Mouse (Mus musculus): ENCODE data around the gene Ace3. TPM values are rescaled to one million over a fixed set of nuclear protein-coding genes. Genes with fewer than 3 reads are reported as not detected.

Gene Ace3
- polyA plus RNA-seq, 1 experiment from 2014 or later = not detected

DNA sequence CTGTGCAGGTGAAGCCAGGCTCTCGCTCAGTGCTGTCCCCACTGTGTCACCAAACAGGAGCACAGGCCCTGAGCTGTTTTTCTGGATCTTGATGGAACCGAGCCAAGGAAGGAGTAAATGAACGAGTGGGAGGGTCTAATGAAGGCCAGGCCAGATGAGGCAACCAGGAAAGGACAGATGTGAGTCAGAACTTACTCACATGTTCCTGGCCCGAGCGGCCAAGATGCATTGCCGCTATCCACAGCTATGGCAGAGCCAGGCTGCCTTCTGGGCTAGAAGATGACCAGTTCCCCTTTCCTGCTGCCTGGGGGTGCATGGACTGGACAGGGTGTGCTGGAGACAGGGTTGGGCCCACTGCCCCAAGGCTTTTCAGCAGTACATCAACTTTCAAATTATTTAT is 41.1 kb upstream of the Ace3 start:
- Histone ChIP-seq H3K4me3 (ENCODE audit: low read depth, low read length) (no peak overlapping the region), H3K9me3 (ENCODE audit: control insufficient read depth, low read length) (no peaks in the 10 kb centered on the region), H3K4me1 (replicated peaks; ENCODE audit: control insufficient read depth, insufficient read depth, low read length) (no peaks in the 10 kb centered on the region), H3K4me2 (replicated peaks; ENCODE audit: low read depth, low read length) (no peak overlapping the region), H3K9ac (ENCODE audit: low read depth, low read length) (no peak overlapping the region), H3K27ac (ENCODE audit: low read depth, low read length) (no peak overlapping the region), H3K27me3 (ENCODE audit: control insufficient read depth, insufficient read depth, low read length) (no peaks in the 10 kb centered on the region), H3K36me3 (ENCODE audit: control insufficient read depth, insufficient read depth, low read length) (no peaks in the 10 kb centered on the region)
- 85% methylated on average over 6 of the region's 6 CpGs for WGBS
- ATAC-seq (ENCODE audit: low FRiP score) (no peak), DNase-seq (ENCODE audit: low spot score) (no peak)

DNA sequence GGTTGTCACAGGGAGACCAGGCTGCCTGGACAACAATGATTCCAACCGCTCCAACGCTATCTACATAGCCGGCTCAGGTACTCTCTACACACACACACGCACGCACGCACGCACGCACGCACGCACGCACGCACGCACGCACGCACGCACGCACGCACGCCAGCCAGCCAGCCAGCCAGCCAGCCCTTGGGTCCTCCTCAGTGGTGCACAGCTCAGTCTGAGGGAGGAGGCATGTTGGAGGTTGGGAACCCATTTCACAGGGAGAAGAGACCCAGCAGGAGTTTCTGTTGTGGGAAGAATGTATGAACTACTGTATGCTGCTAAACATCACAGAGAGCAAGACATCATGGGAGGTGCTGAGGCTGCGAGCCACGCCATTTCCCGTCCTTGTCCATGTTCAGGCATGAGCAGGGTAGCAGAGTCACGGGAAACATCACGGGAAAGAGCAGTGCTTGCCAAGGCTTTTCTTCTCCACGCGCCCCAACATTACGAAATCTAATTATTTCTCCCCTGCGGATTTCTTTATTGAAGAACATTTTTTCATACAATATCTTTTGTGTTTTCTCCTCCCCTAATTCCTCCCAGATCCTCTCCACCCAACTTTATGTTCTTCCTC is 38.6 kb upstream of the Ace3 start:
- 90% methylated on average over 28 of the region's 28 CpGs for WGBS
- no peak for DNase-seq (ENCODE audit: low spot score)
- Histone ChIP-seq H3K9ac (ENCODE audit: low read depth, low read length) (no peak overlapping the region), H3K27ac (ENCODE audit: low read depth, low read length) (no peak overlapping the region), H3K4me2 (replicated peaks; ENCODE audit: low read depth, low read length) (no peak overlapping the region), H3K4me1 (replicated peaks; ENCODE audit: control insufficient read depth, insufficient read depth, low read length) (no peaks in the 10 kb centered on the region), H3K9me3 (ENCODE audit: control insufficient read depth, low read length) (no peaks in the 10 kb centered on the region), H3K4me3 (ENCODE audit: low read depth, low read length) (no peak overlapping the region), H3K27me3 (ENCODE audit: control insufficient read depth, insufficient read depth, low read length) (no peaks in the 10 kb centered on the region), H3K36me3 (ENCODE audit: control insufficient read depth, insufficient read depth, low read length) (no peaks in the 10 kb centered on the region)
- no peak for ATAC-seq (ENCODE audit: low FRiP score)

DNA sequence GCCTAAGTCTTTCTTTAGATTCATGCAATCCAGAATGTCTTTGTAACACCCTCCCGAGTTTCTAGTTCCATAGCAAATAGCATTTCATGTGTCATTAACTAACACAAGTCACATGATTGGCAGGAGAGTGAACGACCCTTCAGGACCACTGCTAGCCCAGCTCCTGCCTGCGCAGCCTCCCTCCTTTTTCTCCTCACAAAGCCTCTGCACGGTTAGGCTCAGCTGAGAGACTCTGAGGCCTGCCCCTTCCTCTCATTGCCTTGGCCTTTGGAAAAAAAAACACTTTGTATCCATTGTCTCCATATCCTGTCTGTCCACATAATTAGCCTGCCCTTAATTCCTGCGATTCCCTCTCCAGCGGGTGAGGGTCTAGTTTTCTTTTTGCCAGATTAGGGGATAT is 37.0 kb upstream of the Ace3 start:
- no peak overlapping the region for H3K9ac ChIP-seq (ENCODE audit: low read depth, low read length)
- 53% methylated on average over 6 of the region's 6 CpGs for WGBS
- no peak for DNase-seq (ENCODE audit: low spot score)

GRCm38 (mm10) chr11:105958566-105958965 is 35.9 kb upstream of the Ace3 start:
- Histone ChIP-seq H3K27ac (ENCODE audit: low read depth, low read length) (no peak overlapping the region), H3K4me1 (replicated peaks; ENCODE audit: control insufficient read depth, insufficient read depth, low read length) (no peaks in the 10 kb centered on the region), H3K4me3 (ENCODE audit: low read depth, low read length) (no peak overlapping the region), H3K4me2 (replicated peaks; ENCODE audit: low read depth, low read length) (no peak overlapping the region), H3K36me3 (ENCODE audit: control insufficient read depth, insufficient read depth, low read length) (no peaks in the 10 kb centered on the region), H3K9me3 (ENCODE audit: control insufficient read depth, low read length) (no peaks in the 10 kb centered on the region), H3K27me3 (ENCODE audit: control insufficient read depth, insufficient read depth, low read length) (no peaks in the 10 kb centered on the region), H3K9ac (ENCODE audit: low read depth, low read length) (no peak overlapping the region)
- ATAC-seq (ENCODE audit: low FRiP score) (no peak), DNase-seq (ENCODE audit: low spot score) (no peak)
- 70% methylated on average over 1 of the region's 1 CpGs for WGBS

More for the DNA sequence above, 37.0 kb upstream of the Ace3 start:
- ATAC-seq (ENCODE audit: low FRiP score) = no peak
- no peaks in the 10 kb centered on the region for H3K36me3 ChIP-seq (ENCODE audit: control insufficient read depth, insufficient read depth, low read length)
- H3K4me2 ChIP-seq (replicated peaks; ENCODE audit: low read depth, low read length) = no peak overlapping the region
- H3K4me1 ChIP-seq (replicated peaks; ENCODE audit: control insufficient read depth, insufficient read depth, low read length) = no peaks in the 10 kb centered on the region
- H3K9me3 ChIP-seq (ENCODE audit: control insufficient read depth, low read length) = no peaks in the 10 kb centered on the region
- no peak overlapping the region for H3K4me3 ChIP-seq (ENCODE audit: low read depth, low read length)
- H3K27ac ChIP-seq (ENCODE audit: low read depth, low read length) = no peak overlapping the region
- no peaks in the 10 kb centered on the region for H3K27me3 ChIP-seq (ENCODE audit: control insufficient read depth, insufficient read depth, low read length)

DNA sequence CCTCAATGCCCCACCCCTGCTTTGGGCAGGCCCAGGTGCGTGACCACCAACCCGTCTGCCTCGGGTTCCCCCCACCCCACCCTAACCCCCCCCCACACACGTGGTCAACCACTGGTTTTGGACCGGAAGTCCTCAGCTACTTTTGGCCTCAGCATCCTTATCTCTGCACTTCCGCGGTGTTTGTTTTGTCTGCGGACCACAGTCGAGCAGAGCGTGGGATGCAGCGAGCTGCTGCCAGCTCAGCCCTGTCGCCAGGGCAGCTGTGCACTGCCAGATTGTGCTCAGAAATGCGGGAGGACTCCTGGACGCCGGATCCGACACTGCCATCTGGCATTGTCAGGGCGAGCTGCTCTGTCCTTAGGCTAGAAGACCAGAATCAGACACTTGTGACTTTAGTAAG is 35.1 kb upstream of the Ace3 start:
- no peak for DNase-seq (ENCODE audit: low spot score)
- Histone ChIP-seq H3K27ac (ENCODE audit: low read depth, low read length) (no peak overlapping the region), H3K36me3 (ENCODE audit: control insufficient read depth, insufficient read depth, low read length) (no peaks in the 10 kb centered on the region), H3K9ac (ENCODE audit: low read depth, low read length) (no peak overlapping the region), H3K9me3 (ENCODE audit: control insufficient read depth, low read length) (no peaks in the 10 kb centered on the region), H3K27me3 (ENCODE audit: control insufficient read depth, insufficient read depth, low read length) (no peaks in the 10 kb centered on the region), H3K4me1 (replicated peaks; ENCODE audit: control insufficient read depth, insufficient read depth, low read length) (no peaks in the 10 kb centered on the region), H3K4me3 (ENCODE audit: low read depth, low read length) (no peak overlapping the region), H3K4me2 (replicated peaks; ENCODE audit: low read depth, low read length) (no peak overlapping the region)
- no peak for ATAC-seq (ENCODE audit: low FRiP score)
- WGBS = 55% methylated on average over 17 of the region's 17 CpGs

DNA sequence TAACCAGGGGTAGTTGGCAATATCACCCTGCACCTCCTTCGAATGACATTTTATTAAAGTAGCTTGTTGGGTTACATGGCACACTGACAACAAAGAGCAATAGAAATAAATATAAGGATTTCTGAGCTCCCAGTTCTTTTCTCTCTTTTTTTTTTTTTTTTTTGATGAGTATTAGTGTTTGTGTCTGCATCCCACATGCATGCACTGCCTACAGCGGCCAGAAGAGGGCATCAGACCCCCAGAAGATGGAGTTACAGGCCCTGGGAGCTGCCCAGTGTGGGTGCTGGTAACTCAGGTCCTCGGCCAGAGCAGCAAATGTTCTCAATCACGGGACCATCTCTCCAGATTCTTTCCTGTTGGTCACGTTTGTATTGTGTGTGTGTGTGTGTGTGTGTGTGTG is 29.8 kb upstream of the Ace3 start:
- WGBS = 65% methylated on average over 5 of the region's 5 CpGs
- Histone ChIP-seq H3K36me3 (ENCODE audit: control insufficient read depth, insufficient read depth, low read length) (no peaks in the 10 kb centered on the region), H3K4me2 (replicated peaks; ENCODE audit: low read depth, low read length) (no peak overlapping the region), H3K4me3 (ENCODE audit: low read depth, low read length) (no peak overlapping the region), H3K27ac (ENCODE audit: low read depth, low read length) (no peak overlapping the region), H3K9me3 (ENCODE audit: control insufficient read depth, low read length) (no peaks in the 10 kb centered on the region), H3K4me1 (replicated peaks; ENCODE audit: control insufficient read depth, insufficient read depth, low read length) (peaks cover 6% of the 10 kb centered on the region), H3K9ac (ENCODE audit: low read depth, low read length) (no peak overlapping the region), H3K27me3 (ENCODE audit: control insufficient read depth, insufficient read depth, low read length) (peaks cover 25% of the 10 kb centered on the region)
- peak; percentile 25 for DNase-seq (ENCODE audit: low spot score)
- ATAC-seq (ENCODE audit: low FRiP score) = no peak

- Histone ChIP-seq H3K9me3 (ENCODE audit: control insufficient read depth, low read length) (no peaks in the 10 kb centered on the region), H3K4me3 (ENCODE audit: low read depth, low read length) (no peak overlapping the region), H3K36me3 (ENCODE audit: control insufficient read depth, insufficient read depth, low read length) (no peaks in the 10 kb centered on the region), H3K27me3 (ENCODE audit: control insufficient read depth, insufficient read depth, low read length) (peaks cover 25% of the 10 kb centered on the region), H3K4me1 (replicated peaks; ENCODE audit: control insufficient read depth, insufficient read depth, low read length) (peaks cover 6% of the 10 kb centered on the region), H3K27ac (ENCODE audit: low read depth, low read length) (no peak overlapping the region), H3K9ac (ENCODE audit: low read depth, low read length) (no peak overlapping the region), H3K4me2 (replicated peaks; ENCODE audit: low read depth, low read length) (no peak overlapping the region)
- DNase-seq (ENCODE audit: low spot score) (no peak), ATAC-seq (ENCODE audit: low FRiP score) (no peak)
- 74% methylated on average over 4 of the region's 4 CpGs for WGBS
Measured at GRCm38 (mm10) chr11:105966288-105966687, 28.2 kb upstream of the Ace3 start.

DNA sequence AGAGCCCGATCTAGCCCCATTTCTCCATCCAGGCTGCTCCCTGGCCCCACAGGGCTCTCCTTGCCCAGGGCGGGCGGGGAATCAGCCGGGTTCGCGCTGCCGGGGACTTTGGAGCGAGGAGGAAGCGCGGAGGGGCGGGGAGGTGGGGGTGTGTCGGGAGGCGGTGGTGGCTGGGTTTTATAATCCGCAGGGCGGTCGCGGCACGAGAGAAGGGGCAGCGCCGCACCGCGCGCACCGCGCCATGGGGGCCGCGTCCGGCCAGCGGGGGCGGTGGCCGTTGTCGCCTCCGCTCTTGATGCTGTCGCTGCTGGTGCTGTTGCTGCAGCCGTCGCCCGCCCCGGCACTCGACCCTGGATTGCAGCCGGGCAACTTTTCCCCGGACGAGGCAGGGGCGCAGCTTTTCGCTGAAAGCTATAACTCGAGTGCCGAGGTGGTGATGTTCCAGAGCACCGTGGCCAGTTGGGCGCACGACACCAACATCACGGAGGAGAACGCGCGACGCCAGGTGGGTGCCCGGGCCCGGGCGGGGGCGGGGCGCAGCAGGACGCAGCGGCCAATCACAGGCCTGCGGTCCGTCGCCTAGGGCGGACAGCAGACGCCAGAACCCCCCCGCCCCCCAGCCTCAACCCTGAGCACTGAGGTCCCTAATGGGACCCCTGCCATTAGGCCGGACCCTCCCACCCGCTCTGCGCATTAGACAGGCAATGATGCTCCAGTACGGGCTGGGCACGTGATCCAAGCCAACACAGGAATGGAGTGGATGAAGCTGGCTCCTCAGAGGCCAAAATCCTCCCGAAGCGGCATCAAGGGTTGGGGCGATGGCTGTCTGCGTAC is 26.5 kb upstream of the Ace3 start, which contains the start of gene Ace:
TSS of gene Ace (plus strand) at position 205 of the 834 bp plus-strand sequence.
- peak within 1 kb of the TSS; percentile 55 for H3K9ac ChIP-seq (ENCODE audit: low read depth, low read length)
- H3K36me3 ChIP-seq (ENCODE audit: control insufficient read depth, insufficient read depth, low read length) = no peaks in the 10 kb centered on the region
- H3K27ac ChIP-seq (ENCODE audit: low read depth, low read length) = no peak within 1 kb of the TSS
- peaks cover 6% of the 10 kb centered on the region for H3K4me1 ChIP-seq (replicated peaks; ENCODE audit: control insufficient read depth, insufficient read depth, low read length)
- H3K4me2 ChIP-seq (replicated peaks; ENCODE audit: low read depth, low read length) = peak within 1 kb of the TSS; percentile 99
- DNase-seq (ENCODE audit: low spot score) (peak; percentile 59), ATAC-seq (ENCODE audit: low FRiP score) (peak; percentile 81)
- peak within 1 kb of the TSS; percentile 54 for H3K4me3 ChIP-seq (ENCODE audit: low read depth, low read length)
- WGBS = under 1% methylated on average over 60 of the region's 76 CpGs
- no peaks in the 10 kb centered on the region for H3K9me3 ChIP-seq (ENCODE audit: control insufficient read depth, low read length)
- peaks cover 25% of the 10 kb centered on the region for H3K27me3 ChIP-seq (ENCODE audit: control insufficient read depth, insufficient read depth, low read length)

GRCm38 (mm10) chr11:105968948-105969347 is 25.5 kb upstream of the Ace3 start:
- Histone ChIP-seq H3K9me3 (ENCODE audit: control insufficient read depth, low read length) (no peaks in the 10 kb centered on the region), H3K27ac (ENCODE audit: low read depth, low read length) (no peak overlapping the region), H3K9ac (ENCODE audit: low read depth, low read length) (no peak overlapping the region), H3K36me3 (ENCODE audit: control insufficient read depth, insufficient read depth, low read length) (no peaks in the 10 kb centered on the region), H3K4me2 (replicated peaks; ENCODE audit: low read depth, low read length) (no peak overlapping the region), H3K4me3 (ENCODE audit: low read depth, low read length) (no peak overlapping the region), H3K27me3 (ENCODE audit: control insufficient read depth, insufficient read depth, low read length) (peaks cover 25% of the 10 kb centered on the region), H3K4me1 (replicated peaks; ENCODE audit: control insufficient read depth, insufficient read depth, low read length) (peaks cover 6% of the 10 kb centered on the region)
- ATAC-seq (ENCODE audit: low FRiP score) (no peak), DNase-seq (ENCODE audit: low spot score) (no peak)
- 48% methylated on average over 10 of the region's 10 CpGs for WGBS

Measured in hindbrain, embryonic 11.5 days (tissue).